Mouse (Mus musculus) lung, adult 2 months (tissue): Measurements from ENCODE around the gene Fat3.

Source experiments
- CTCF ChIP-seq: fragments of 200-500 bp; IDR thresholded peaks from 2 replicates; pipeline ENCODE4 v1.5.1; 2011; ENCODE audit warnings: mild to moderate bottlenecking, low read length, control low read depth; ENCODE audit not compliant: insufficient read depth
- POLR2A ChIP-seq: fragments of 200-500 bp; IDR thresholded peaks from 2 replicates; pipeline ENCODE4 v1.6.1; 2011; ENCODE audit warnings: low read depth, mild to moderate bottlenecking, control low read depth, low read length, borderline replicate concordance; ENCODE audit errors: extremely low read depth

DNA sequence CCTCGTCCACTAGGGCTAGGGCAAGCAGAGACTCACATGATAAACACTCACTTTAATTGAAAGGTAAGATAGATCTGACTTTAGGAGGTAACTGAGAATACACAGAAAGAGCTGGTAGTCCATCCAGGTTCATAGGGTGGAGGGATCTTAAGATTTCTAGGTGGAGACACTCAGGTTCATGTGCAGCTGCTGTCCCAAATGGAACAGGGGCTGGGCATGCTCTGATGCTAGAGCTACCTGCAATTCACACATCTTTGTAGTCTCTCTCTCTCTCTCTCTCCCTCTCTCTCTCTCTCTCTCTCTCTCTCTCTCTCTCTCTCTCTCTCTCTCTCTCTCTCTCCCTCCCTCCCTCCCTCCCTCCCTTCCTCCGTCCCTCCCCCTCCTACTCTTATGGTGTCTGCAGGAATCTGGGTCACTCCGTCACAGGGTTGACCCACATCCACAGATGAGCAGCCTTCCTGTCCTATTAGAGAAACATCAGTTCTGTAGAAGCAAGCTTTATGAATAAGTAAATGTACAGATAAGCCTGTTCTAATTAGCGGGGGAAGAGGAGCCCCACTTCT lies 148.5 kb downstream of the Fat3 start:
- TF ChIP-seq CTCF (no peak), POLR2A (no peak)
